Mouse (Mus musculus): ENCODE measurements around the gene Ccz1.

DNA sequence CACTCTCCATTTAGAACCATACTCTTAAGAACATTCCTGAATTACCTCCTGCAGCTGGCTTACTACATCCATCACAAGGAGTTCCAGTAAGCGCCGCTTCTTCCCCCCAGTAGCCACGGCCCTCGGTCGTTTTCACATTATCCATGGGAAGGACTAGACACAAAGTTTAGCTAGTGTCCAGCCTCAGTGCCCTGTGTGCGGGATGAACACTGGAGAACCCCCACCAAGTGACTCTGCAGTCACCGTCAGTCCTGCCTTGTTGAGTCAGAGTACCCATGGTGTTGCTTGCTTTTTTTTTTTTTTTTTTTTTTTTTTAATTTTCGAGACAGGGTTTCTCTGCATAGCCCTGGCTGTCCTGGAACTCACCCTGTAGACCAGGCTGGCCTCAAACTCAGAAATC is 53.5 kb downstream of the Ccz1 start:
- TF ChIP-seq CTCF (IDR thresholded peaks at IDR 0.05) (no peak), POLR2A (IDR thresholded peaks at IDR 0.05; ENCODE audit: insufficient read depth, low read depth, low read length) (no peak), EP300 (IDR thresholded peaks at IDR 0.05; ENCODE audit: insufficient read depth, low read depth, low read length) (no peak)

Data from heart, adult 2 months (tissue).